Mouse (Mus musculus) forebrain, embryonic 16.5 days (tissue): ENCODE measurements around the gene Ccdc27. TPM values are rescaled to one million over a fixed set of nuclear protein-coding genes. Genes with fewer than 3 reads are reported as not detected.

Experiments used
- ATAC-seq: fragments of 200-750 bp; cut with Nextera tagmentation; 2 replicates; pipeline ENCODE4 v1.8.0; 2017; ENCODE audit warnings: mild to moderate bottlenecking, moderate library complexity
- H3K27ac ChIP-seq: fragments of 300-500 bp; sonication (generic); 2 replicates; pipeline ENCODE4 v1.5.1; 2014; ENCODE audit warnings: low read length, control low read depth
- H3K27me3 ChIP-seq: fragments of 300-500 bp; sonication (generic); replicated peaks from 2 replicates; pipeline ENCODE4 v1.6.1; 2014; ENCODE audit warnings: low read length; ENCODE audit not compliant: control insufficient read depth, insufficient read depth
- H3K36me3 ChIP-seq: fragments of 300-500 bp; sonication (generic); 2 replicates; pipeline ENCODE4 v1.6.1; 2014; ENCODE audit not compliant: control insufficient read depth, insufficient read depth
- H3K4me1 ChIP-seq: fragments of 300-500 bp; sonication (generic); replicated peaks from 2 replicates; pipeline ENCODE4 v1.6.1; 2014; ENCODE audit warnings: low read length; ENCODE audit not compliant: control insufficient read depth, insufficient read depth
- H3K4me2 ChIP-seq: fragments of 300-500 bp; sonication (generic); 2 replicates; pipeline ENCODE4 v1.6.1; 2014; ENCODE audit warnings: mild to moderate bottlenecking, low read length, control low read depth
- H3K4me3 ChIP-seq: fragments of 300-500 bp; sonication (generic); replicated peaks from 2 replicates; pipeline ENCODE4 v1.5.1; 2014; ENCODE audit warnings: mild to moderate bottlenecking, low read length, control low read depth
- H3K9ac ChIP-seq: fragments of 300-500 bp; sonication (generic); replicated peaks from 2 replicates; pipeline ENCODE4 v1.6.1; 2014; ENCODE audit warnings: low read depth, low read length, control low read depth
- H3K9me3 ChIP-seq: fragments of 300-500 bp; sonication (generic); 2 replicates; pipeline ENCODE4 v1.6.1; 2016; ENCODE audit warnings: low read length; ENCODE audit not compliant: control insufficient read depth
- WGBS: fragments of 180-500 bp; shearing (Covaris S2); extraction: QIAGEN DNeasy Blood & Tissue Kit; methylation state at CpG from one replicate; pipeline ENCODE4 v1.1.7; 2014; 5-methylcytosine and 5-hydroxymethylcytosine counted together
- polyA plus RNA-seq: library from polyadenylated mRNA; unstranded; fragments of >200 nt; fragmentation: Nextera tagmentation; extraction: Ambion mirVana; gene quantifications from 2 replicates; pipeline ENCODE4 v1.2.1, GENCODE M21; 2015

The Ccdc27 gene
- polyA plus RNA-seq, 1 experiment from 2014 or later: not detected

DNA sequence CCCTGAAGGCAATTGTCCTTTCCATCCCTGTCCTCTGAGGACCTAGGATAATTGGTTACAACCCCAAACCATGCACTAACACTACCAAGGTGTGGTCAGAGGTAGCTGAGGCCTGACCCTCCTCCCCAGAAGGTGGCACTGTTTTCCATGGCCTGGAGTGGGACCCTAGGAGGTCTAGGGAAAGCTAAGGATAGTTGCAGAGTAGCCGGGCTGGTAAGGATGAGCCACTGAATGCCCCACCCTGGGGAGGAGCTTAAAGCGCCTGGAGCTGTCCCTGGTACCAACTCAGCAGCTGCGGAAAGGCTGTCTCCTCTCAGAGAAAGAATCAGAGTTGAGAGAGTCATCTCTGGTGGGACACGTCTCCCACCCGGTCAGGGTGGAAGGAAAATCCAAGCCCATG lies 28.4 kb upstream of the Ccdc27 start:
- no peak overlapping the region for H3K4me2 ChIP-seq
- ATAC-seq: no peak
- no peak overlapping the region for H3K9ac ChIP-seq
- H3K27me3 ChIP-seq: peaks cover 20% of the 10 kb centered on the region
- under 1% methylated on average over 5 of the region's 5 CpGs for WGBS
- H3K27ac ChIP-seq: no peak overlapping the region
- H3K9me3 ChIP-seq: no peaks in the 10 kb centered on the region
- no peak overlapping the region for H3K4me3 ChIP-seq
- H3K4me1 ChIP-seq: peaks cover 5% of the 10 kb centered on the region
- H3K36me3 ChIP-seq: no peaks in the 10 kb centered on the region

DNA sequence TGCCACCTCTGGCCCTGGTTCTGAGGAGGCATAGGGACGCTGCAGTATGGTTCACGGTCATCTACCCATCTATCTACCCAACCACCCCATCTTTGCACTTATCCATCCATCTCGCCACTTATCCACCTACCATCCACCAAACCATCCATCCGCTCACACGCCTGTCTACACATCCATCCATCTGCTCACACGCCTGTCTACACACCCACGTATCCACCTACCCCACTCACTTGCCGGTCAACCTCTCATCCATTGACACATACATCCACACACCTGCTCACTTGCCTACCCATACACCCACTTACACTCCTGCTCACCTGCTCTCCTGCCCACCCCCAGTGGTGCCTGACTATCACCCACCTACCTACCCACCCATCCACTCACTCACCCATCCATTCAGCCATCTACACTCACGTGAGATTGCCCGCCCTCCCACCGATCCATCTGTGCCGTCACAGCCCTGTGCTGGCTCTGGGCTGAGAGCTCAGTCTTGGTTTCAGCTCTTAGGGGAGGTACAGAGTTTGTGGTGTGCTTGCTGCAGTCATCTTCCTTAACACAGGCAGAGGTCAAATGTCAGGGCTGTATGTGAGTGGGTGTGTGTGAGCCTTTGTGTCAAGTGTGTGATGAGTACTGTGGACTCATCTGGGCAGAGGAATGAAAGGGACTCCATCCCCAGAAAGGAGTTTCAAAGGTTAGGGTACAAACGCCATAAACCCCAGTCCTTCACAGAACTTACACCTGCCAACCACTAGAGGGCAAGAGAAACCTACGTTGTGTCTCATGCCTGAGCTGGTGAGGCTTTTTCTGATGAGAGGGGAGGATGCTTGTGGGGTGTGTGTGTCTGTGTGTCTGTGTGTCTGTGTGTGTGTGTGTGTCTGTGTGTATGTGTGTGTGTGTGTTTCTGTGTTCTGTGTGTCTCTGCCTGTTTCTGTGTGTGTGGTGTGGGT lies 22.6 kb upstream of the Ccdc27 start:
- WGBS: 64% methylated on average over 14 of the region's 14 CpGs
- no peak overlapping the region for H3K27ac ChIP-seq

DNA sequence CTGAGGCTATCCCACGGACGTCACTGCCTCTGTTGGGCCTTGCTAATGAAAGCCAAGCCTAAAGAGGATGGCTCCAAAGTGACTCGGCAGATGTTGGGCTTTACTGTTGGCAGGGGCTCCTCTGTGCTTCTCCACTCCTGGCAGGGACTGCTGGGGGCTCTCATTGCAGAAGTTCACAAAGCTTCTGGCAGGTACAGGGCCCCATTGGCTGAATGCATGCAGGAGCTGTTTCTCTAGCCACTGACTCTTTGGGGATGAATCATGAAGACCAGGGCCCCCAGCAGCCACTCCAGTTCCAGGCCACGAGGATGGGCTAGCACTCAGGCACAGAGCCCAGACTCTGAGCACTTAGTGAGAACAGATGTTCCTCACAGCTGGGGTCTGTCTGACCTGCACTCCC lies 15.2 kb upstream of the Ccdc27 start:
- no peak for ATAC-seq
- WGBS: 75% methylated on average over 4 of the region's 4 CpGs
- Histone ChIP-seq H3K36me3 (no peaks in the 10 kb centered on the region), H3K4me3 (no peak overlapping the region), H3K4me1 (no peaks in the 10 kb centered on the region), H3K27ac (no peak overlapping the region), H3K9ac (no peak overlapping the region), H3K9me3 (no peaks in the 10 kb centered on the region), H3K27me3 (no peaks in the 10 kb centered on the region), H3K4me2 (no peak overlapping the region)

More for the DNA sequence above, 22.6 kb upstream of the Ccdc27 start:
- H3K36me3 ChIP-seq: no peaks in the 10 kb centered on the region
- peak; percentile 67 for ATAC-seq
- no peaks in the 10 kb centered on the region for H3K4me1 ChIP-seq
- H3K9me3 ChIP-seq: no peaks in the 10 kb centered on the region
- no peak overlapping the region for H3K4me2 ChIP-seq
- no peak overlapping the region for H3K4me3 ChIP-seq
- peaks cover 5% of the 10 kb centered on the region for H3K27me3 ChIP-seq
- no peak overlapping the region for H3K9ac ChIP-seq

DNA sequence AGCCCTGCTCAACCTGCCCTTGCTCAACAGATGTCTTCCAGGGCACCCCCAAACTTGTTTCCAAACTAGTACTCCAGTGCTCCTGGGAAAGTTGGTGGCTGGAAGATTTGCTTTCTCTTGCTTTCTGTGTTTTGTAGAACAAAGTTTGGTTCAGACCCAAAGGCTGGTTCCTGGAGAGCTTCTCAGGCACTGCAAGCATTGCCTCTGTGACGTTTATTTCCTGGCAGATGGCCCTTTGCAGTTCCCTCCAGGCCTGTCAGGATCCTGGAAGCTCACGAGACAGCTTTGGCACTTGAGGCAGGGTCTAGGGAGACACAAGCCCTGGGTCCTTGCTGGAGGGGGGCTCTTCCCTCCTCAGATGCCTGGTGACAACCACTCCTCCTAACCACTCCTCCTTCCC lies 14.2 kb upstream of the Ccdc27 start:
- H3K4me2 ChIP-seq: no peak overlapping the region
- H3K9me3 ChIP-seq: no peaks in the 10 kb centered on the region
- no peaks in the 10 kb centered on the region for H3K36me3 ChIP-seq
- WGBS: 46% methylated on average over 2 of the region's 2 CpGs
- H3K4me3 ChIP-seq: no peak overlapping the region
- ATAC-seq: no peak
- no peak overlapping the region for H3K27ac ChIP-seq
- no peaks in the 10 kb centered on the region for H3K4me1 ChIP-seq
- no peak overlapping the region for H3K9ac ChIP-seq
- H3K27me3 ChIP-seq: no peaks in the 10 kb centered on the region

DNA sequence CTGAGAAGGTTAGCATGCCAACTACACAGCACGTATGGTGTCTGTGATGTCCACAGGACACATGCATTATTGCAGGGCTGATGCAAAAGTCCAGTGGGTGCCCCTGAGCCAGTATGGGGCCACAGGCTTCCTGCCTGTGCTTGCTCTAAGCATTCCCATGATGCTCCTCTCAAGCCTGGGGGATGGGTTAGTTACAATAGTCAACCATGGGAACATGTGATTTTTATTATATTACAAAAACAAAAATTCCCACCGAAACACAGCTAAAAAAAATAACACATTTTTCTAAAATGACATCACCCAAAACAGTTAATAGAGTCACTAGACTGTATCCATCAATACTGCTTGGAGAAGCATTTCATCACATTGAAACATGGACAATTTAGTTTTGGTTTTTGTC lies 13.6 kb upstream of the Ccdc27 start:
- ATAC-seq: no peak
- Histone ChIP-seq H3K9me3 (no peaks in the 10 kb centered on the region), H3K27ac (no peak overlapping the region), H3K4me1 (no peaks in the 10 kb centered on the region), H3K27me3 (no peaks in the 10 kb centered on the region), H3K4me3 (no peak overlapping the region), H3K36me3 (no peaks in the 10 kb centered on the region), H3K4me2 (no peak overlapping the region), H3K9ac (no peak overlapping the region)
- WGBS: 95% methylated on average over 2 of the region's 2 CpGs

DNA sequence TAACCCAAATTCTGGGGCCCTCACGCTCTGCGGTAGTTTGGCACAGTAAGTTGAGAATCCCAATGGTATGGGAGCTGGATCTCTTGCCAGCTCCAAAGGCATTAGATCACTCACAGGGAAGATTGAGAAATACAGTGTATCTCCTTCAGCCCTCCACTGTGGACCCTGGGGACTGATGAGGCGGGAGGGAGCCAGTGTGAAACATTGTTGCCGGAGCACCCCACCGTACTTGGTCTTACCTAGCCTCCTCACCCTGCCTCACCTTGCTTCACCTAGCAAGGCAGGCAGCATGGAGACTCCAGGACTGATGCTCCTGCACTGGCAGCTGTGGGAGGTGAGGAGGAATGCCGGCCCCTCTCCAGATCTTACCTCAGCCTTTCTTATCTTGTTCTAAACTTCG lies 13.0 kb upstream of the Ccdc27 start:
- Histone ChIP-seq H3K4me3 (no peak overlapping the region), H3K27ac (no peak overlapping the region), H3K36me3 (no peaks in the 10 kb centered on the region), H3K4me1 (no peaks in the 10 kb centered on the region), H3K9ac (no peak overlapping the region), H3K4me2 (no peak overlapping the region), H3K27me3 (no peaks in the 10 kb centered on the region), H3K9me3 (no peaks in the 10 kb centered on the region)
- no peak for ATAC-seq
- 87% methylated on average over 7 of the region's 7 CpGs for WGBS

DNA sequence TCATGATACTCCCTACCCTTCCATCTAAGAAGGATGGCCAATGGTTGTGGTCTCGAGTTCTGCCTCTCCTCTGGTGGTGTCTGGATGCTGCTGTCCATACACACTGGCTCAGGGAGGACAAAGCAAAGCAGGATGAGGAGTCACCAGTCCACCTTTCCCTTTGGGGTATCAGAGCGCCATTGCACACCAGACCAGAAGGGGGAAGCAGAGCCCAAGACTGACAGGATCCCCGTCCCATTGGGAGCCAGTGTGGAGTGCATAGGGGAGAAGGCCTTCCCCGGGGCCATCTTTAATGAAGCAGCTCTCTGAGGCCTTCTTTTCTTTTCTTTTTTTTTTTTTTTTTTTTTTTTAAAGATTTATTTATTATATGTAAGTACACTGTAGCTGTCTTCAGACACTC lies 10.6 kb upstream of the Ccdc27 start:
- Histone ChIP-seq H3K9ac (no peak overlapping the region), H3K36me3 (no peaks in the 10 kb centered on the region), H3K4me3 (no peak overlapping the region), H3K9me3 (no peaks in the 10 kb centered on the region), H3K27me3 (no peaks in the 10 kb centered on the region), H3K4me1 (no peaks in the 10 kb centered on the region), H3K4me2 (no peak overlapping the region), H3K27ac (no peak overlapping the region)
- 58% methylated on average over 4 of the region's 4 CpGs for WGBS
- ATAC-seq: no peak

DNA sequence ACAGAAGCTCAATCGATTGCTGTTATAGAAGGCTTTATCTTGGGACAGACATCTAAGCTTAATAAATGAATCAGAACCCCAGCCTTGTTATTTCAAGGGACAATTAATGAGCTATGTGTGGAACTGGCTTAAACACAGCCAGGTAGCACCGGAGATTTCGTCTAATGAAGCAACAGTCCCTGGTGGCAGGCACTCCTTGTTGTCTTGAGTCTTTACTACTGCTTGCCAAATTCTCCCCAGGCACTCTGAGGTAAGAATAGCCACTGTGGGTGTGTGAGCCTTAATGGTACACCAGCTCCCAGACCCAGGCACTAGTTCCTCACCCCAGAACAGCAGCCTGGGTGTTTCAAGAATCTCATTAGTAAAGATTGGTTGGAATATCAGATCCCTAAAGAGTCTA lies 8.9 kb upstream of the Ccdc27 start:
- Histone ChIP-seq H3K4me2 (no peak overlapping the region), H3K27ac (no peak overlapping the region)

DNA sequence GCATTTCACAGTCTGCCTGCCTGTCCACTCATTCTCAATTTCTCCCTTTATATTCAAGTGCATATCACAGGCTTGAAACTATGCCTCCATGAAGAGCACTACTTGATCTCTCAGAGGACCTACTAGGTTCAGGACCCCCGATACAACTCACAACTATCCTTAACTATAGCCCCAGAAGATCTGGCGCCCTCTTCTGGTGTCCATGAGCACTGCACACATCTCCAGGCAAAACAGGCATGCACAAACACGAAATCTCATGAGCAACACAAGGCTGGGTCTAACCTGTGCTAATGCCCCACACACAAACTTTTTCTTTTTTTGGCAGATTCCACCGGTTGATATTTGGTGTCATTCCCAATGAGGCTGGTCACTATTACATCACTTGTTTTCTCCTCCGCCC lies 3.4 kb upstream of the Ccdc27 start:
- WGBS: 69% methylated on average over 5 of the region's 5 CpGs

More for the DNA sequence above, 8.9 kb upstream of the Ccdc27 start:
- H3K4me3 ChIP-seq: no peak overlapping the region
- no peaks in the 10 kb centered on the region for H3K9me3 ChIP-seq
- H3K4me1 ChIP-seq: no peaks in the 10 kb centered on the region
- ATAC-seq: no peak
- no peaks in the 10 kb centered on the region for H3K27me3 ChIP-seq
- 68% methylated on average over 3 of the region's 3 CpGs for WGBS
- no peaks in the 10 kb centered on the region for H3K36me3 ChIP-seq
- H3K9ac ChIP-seq: no peak overlapping the region

More for the DNA sequence above, 3.4 kb upstream of the Ccdc27 start:
- no peak overlapping the region for H3K4me2 ChIP-seq
- H3K36me3 ChIP-seq: no peaks in the 10 kb centered on the region
- no peaks in the 10 kb centered on the region for H3K4me1 ChIP-seq
- H3K9ac ChIP-seq: no peak overlapping the region
- no peaks in the 10 kb centered on the region for H3K27me3 ChIP-seq
- no peak overlapping the region for H3K27ac ChIP-seq
- no peaks in the 10 kb centered on the region for H3K9me3 ChIP-seq
- no peak for ATAC-seq
- H3K4me3 ChIP-seq: no peak overlapping the region
